Mouse (Mus musculus): ENCODE results near the gene E2f8. TPM values are rescaled to one million over a fixed set of nuclear protein-coding genes. Genes with fewer than 3 reads are reported as not detected.

The E2f8 gene
- polyA plus RNA-seq, 1 experiment from 2014 or later, result 12.0 TPM

GRCm38 (mm10) chr7:48825170-48825569 is 56.2 kb downstream of the E2f8 start:
- H3K27ac ChIP-seq, result no peak overlapping the region
- peaks cover 36% of the 10 kb centered on the region for H3K27me3 ChIP-seq
- no peak overlapping the region for H3K4me2 ChIP-seq (replicated peaks)
- no peak for ATAC-seq (ENCODE audit: low FRiP score)
- peaks cover 64% of the 10 kb centered on the region for H3K36me3 ChIP-seq
- H3K4me3 ChIP-seq, result no peak overlapping the region
- WGBS, result 95% methylated on average over 6 of the region's 6 CpGs
- no peaks in the 10 kb centered on the region for H3K9me3 ChIP-seq (replicated peaks)
- H3K4me1 ChIP-seq, result no peaks in the 10 kb centered on the region
- H3K9ac ChIP-seq, result no peak overlapping the region

- ATAC-seq (ENCODE audit: low FRiP score), result no peak
- Histone ChIP-seq H3K36me3 (peaks cover 64% of the 10 kb centered on the region), H3K27me3 (peaks cover 31% of the 10 kb centered on the region), H3K4me3 (no peak overlapping the region), H3K9ac (no peak overlapping the region), H3K4me2 (replicated peaks) (no peak overlapping the region), H3K27ac (no peak overlapping the region), H3K9me3 (replicated peaks) (no peaks in the 10 kb centered on the region), H3K4me1 (no peaks in the 10 kb centered on the region)
- 95% methylated on average over 1 of the region's 1 CpGs for WGBS
Observed at GRCm38 (mm10) chr7:48824671-48825070, 56.7 kb downstream of the E2f8 start.

GRCm38 (mm10) chr7:48823621-48824020 is 57.8 kb downstream of the E2f8 start:
- Histone ChIP-seq H3K4me2 (replicated peaks) (no peak overlapping the region), H3K4me1 (no peaks in the 10 kb centered on the region), H3K27me3 (peaks cover 21% of the 10 kb centered on the region), H3K27ac (no peak overlapping the region), H3K9me3 (replicated peaks) (no peaks in the 10 kb centered on the region), H3K9ac (no peak overlapping the region), H3K36me3 (peaks cover 70% of the 10 kb centered on the region), H3K4me3 (no peak overlapping the region)
- WGBS, result 96% methylated on average over 3 of the region's 3 CpGs
- ATAC-seq (ENCODE audit: low FRiP score), result no peak

GRCm38 (mm10) chr7:48821654-48822053 is 59.7 kb downstream of the E2f8 start:
- Histone ChIP-seq H3K27ac (no peak overlapping the region), H3K9me3 (replicated peaks) (no peaks in the 10 kb centered on the region), H3K4me3 (no peak overlapping the region), H3K36me3 (peaks cover 66% of the 10 kb centered on the region), H3K4me1 (no peaks in the 10 kb centered on the region), H3K4me2 (replicated peaks) (no peak overlapping the region), H3K27me3 (0 out of 2 replicates have a peak, but pooled peaks cover 9% of the 10 kb centered on the region), H3K9ac (no peak overlapping the region)
- 90% methylated on average over 5 of the region's 5 CpGs for WGBS
- ATAC-seq (ENCODE audit: low FRiP score), result no peak

Other genes starting within 250 kb of the E2f8 start
- not detected in 2 replicates for gene Mrgprb3, start 237.8 kb downstream of the E2f8 start, polyA plus RNA-seq (2016; fragmentation: Nextera tagmentation; extraction: Ambion mirVana)
- gene Zdhhc13, start 92.6 kb downstream of the E2f8 start, polyA plus RNA-seq (2016; fragmentation: Nextera tagmentation; extraction: Ambion mirVana), result 36.3 and 40.6 TPM in 2 replicates
- 1.0 and 3.6 TPM in 2 replicates for gene Csrp3, start 33.6 kb downstream of the E2f8 start, polyA plus RNA-seq (2016; fragmentation: Nextera tagmentation; extraction: Ambion mirVana)
- 24.1 and 25.8 TPM in 2 replicates for gene Nav2, start 27.1 kb upstream of the E2f8 start, polyA plus RNA-seq (2016; fragmentation: Nextera tagmentation; extraction: Ambion mirVana)

Data from hindbrain, embryonic 12.5 days (tissue).